Mouse (Mus musculus): ENCODE data around the gene Osbpl6.

Gene Osbpl6

DNA sequence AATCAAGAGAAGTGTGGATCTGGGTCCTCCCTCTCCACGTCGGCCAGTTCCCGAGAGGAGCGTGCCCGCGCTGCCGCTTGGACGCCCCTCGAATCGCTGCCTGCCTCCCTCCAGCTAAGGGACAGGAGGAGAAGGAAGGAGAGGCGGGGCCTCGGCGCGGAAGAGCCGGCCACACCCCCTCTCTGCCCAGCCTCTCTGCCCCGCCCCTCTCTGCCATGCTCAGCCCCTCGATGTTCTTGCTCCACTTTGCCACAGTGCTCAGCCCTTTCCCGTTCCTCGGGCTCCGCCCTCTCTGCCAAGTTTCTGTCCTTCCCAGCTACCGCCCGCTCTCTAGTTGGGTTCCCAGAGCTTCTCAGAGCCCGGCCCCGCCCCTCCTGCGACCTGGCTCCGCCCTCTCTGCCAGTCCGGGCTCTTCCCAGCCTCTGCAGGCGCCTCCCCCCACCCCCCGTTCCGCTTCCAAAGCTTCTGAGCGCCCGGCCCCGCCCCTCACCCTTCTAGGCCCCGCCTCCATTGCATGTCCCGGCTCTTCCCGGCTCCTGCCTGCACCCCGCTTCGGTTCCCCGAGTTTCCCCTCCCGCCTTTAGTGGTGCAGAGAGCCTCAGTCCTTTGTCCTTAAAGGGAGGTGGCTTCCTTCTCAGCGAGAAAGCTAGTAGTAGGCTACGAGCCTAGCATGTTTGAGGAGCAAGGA lies 241.7 kb downstream of the Osbpl6 start, which contains the start of the genes Prkra and Pjvk:
TSS of gene Prkra (minus strand) at position 133 of the 688 bp plus-strand sequence.
TSS of gene Pjvk (plus strand) at position 594 of the 688 bp plus-strand sequence.
- DNase-seq (ENCODE audit: low spot score in 2 of 2): peak; percentile 96

DNA sequence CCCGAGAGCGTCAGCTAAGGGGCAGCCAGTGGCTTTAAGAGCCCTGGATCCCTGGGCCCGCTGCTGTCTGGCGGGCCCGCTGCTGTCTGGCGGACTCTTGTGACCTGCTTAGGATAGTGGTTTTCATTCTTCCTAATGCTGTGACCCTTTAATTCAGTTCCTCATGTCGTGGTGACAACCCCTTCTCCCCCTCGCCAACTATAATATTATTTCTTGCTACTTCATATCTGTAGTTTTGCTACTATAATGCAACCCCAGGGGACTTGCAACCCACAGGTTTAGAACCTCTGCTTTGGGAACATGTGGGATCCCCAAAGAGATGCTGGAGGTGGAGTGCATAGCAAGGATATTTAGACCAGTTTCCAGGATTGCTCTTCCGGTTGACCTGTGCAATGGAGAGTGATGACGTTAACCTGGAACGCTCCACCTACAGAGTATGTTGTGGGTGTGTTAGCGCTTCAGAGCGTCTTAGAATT lies 242.4 kb downstream of the Osbpl6 start:
- DNase-seq (ENCODE audit: low spot score in 2 of 2): no peak

Measured in urinary bladder, adult 18-20 months (tissue).